8 mouse cellular contexts compared by ENCODE assay signal in genomic region chr7:139978278-139978892, GRCm38 (mm10). TPM values are rescaled to one million over a fixed set of nuclear protein-coding genes. Genes with fewer than 3 reads are reported as not detected.
A peak's percentile ranks its signal among the peaks of the same experiment; 100 is the strongest.
DNase-seq lines count a peak whose midpoint lies in the region; ATAC-seq and TF ChIP-seq lines count a peak whose summit lies in the region.

Gene 6430531B16Rik, minus strand, starts transcription at chr7:139978755.

- peaks cover 10% of the 10 kb centered on the region for H3K4me1 ChIP-seq in embryonic facial prominence, embryonic 14.5 days (ENCODE audit: control insufficient read depth, insufficient read depth, low read length)
- peaks cover 3% of the 10 kb centered on the region for H3K4me1 ChIP-seq in heart, adult 2 months (ENCODE audit: control insufficient read depth, insufficient read depth, low read length)
- H3K4me1 ChIP-seq in midbrain, embryonic 10.5 days, result peaks cover 16% of the 10 kb centered on the region

- no peaks in the 10 kb centered on the region for H3K79me2 ChIP-seq in heart, adult 2 months (replicated peaks; ENCODE audit: control insufficient read depth, insufficient read depth, low read length)

- no peak for TF ChIP-seq EP300 in heart, adult 2 months (IDR thresholded peaks at IDR 0.05; ENCODE audit: insufficient read depth, low read depth, low read length)

- H3K4me2 ChIP-seq in embryonic facial prominence, embryonic 14.5 days (ENCODE audit: low read depth, low read length), result peak within 1 kb of the TSS; percentile 87

- TF ChIP-seq CTCF in heart, adult 2 months (IDR thresholded peaks at IDR 0.05), result no peak

- H3K27me3 ChIP-seq in embryonic facial prominence, embryonic 14.5 days (replicated peaks; ENCODE audit: control insufficient read depth, insufficient read depth, low read length), result no peaks in the 10 kb centered on the region
- no peaks in the 10 kb centered on the region for H3K27me3 ChIP-seq in heart, adult 2 months (ENCODE audit: control insufficient read depth, insufficient read depth, low read length)
- peaks cover 42% of the 10 kb centered on the region for H3K27me3 ChIP-seq in midbrain, embryonic 10.5 days (ENCODE audit: low read depth, poor library complexity, severe bottlenecking)

- ATAC-seq in embryonic facial prominence, embryonic 14.5 days (ENCODE audit: low read depth), result peak; percentile 96

- TF ChIP-seq POLR2A in heart, adult 2 months (IDR thresholded peaks at IDR 0.05; ENCODE audit: insufficient read depth, low read depth, low read length), result no peak

- H3K4me3 ChIP-seq in embryonic facial prominence, embryonic 14.5 days (ENCODE audit: low read depth, low read length), result peak within 1 kb of the TSS; percentile 55
- peak within 1 kb of the TSS; percentile 53 for H3K4me3 ChIP-seq in heart, adult 2 months
- H3K4me3 ChIP-seq in midbrain, embryonic 10.5 days, result peak within 1 kb of the TSS; percentile 78

- no peak within 1 kb of the TSS; the same call in 1 of the 2 replicates for H3K27ac ChIP-seq in embryonic facial prominence, embryonic 14.5 days (replicated peaks; ENCODE audit: low read depth, low read length)
- H3K27ac ChIP-seq in heart, adult 2 months, result no peak within 1 kb of the TSS; the same call in 1 of the 2 replicates
- peak within 1 kb of the TSS; percentile 84 for H3K27ac ChIP-seq in midbrain, embryonic 10.5 days (replicated peaks)

- H3K36me3 ChIP-seq in embryonic facial prominence, embryonic 14.5 days (ENCODE audit: control insufficient read depth, insufficient read depth, low read length), result no peaks in the 10 kb centered on the region
- no peaks in the 10 kb centered on the region for H3K36me3 ChIP-seq in heart, adult 2 months (ENCODE audit: control insufficient read depth, insufficient read depth, low read length)
- H3K36me3 ChIP-seq in midbrain, embryonic 10.5 days, result no peaks in the 10 kb centered on the region

- peak within 1 kb of the TSS; percentile 71 for H3K9ac ChIP-seq in embryonic facial prominence, embryonic 14.5 days (ENCODE audit: low read depth, low read length)
- H3K9ac ChIP-seq in heart, adult 2 months (ENCODE audit: low read depth, low read length), result no peak within 1 kb of the TSS

- intact Hi-C loops in heart, adult 2 months (cut with DNase I), result no loop called here
- intact Hi-C loops in left cerebral cortex, postnatal 4 days (cut with DNase I), result no loop called here

- no peaks in the 10 kb centered on the region for H3K9me3 ChIP-seq in embryonic facial prominence, embryonic 14.5 days (ENCODE audit: control insufficient read depth, low read length)
- H3K9me3 ChIP-seq in midbrain, embryonic 10.5 days (replicated peaks), result no peaks in the 10 kb centered on the region

- 4% methylated on average over 32 of the region's 32 CpGs for WGBS in embryonic facial prominence, embryonic 14.5 days
- WGBS in heart, adult 2 months, result 5% methylated on average over 32 of the region's 32 CpGs
- WGBS in midbrain, embryonic 10.5 days, result 4% methylated on average over 32 of the region's 32 CpGs

- DNase-seq in adrenal gland, postnatal 4 days (ENCODE audit: low spot score in 2 of 2), result peak; percentile 61 to 62
- DNase-seq in embryonic facial prominence, embryonic 14.5 days (ENCODE audit: low spot score), result peak; percentile 89
- DNase-seq in heart, adult 2 months, result peak; percentile 81 to 83
- DNase-seq in kidney, adult 18-20 months, result peak; percentile 81
- DNase-seq in left cerebral cortex, postnatal 4 days, result peak; percentile 86
- DNase-seq in midbrain, embryonic 10.5 days (ENCODE audit: low spot score), result peak; percentile 87
- peak; percentile 84 for DNase-seq in right cerebral cortex, postnatal 4 days
- peak; percentile 73 to 85 for DNase-seq in urinary bladder, postnatal 4 days (ENCODE audit: low spot score in 2 of 2)

RNA-seq across cellular contexts. Expression of gene 6430531B16Rik, which starts in this region (rescaled TPM):
- total RNA-seq in adrenal gland, postnatal 4 days (2021), result 1 to 10 TPM in 1 of 2 experiments, under 1 TPM in 1; 0.54 to 1.2 TPM
- 0.48 and 2.4 TPM in 2 replicates for polyA plus RNA-seq in embryonic facial prominence, embryonic 14.5 days (2014; fragmentation: Nextera tagmentation; extraction: Ambion mirVana)
- total RNA-seq in heart, adult 2 months (2021), result not detected
- 0.25 TPM in 1 of 2 replicates, not detected in the other for polyA plus RNA-seq in heart, adult 2 months (2012; rRNA removed)
- total RNA-seq in left cerebral cortex, postnatal 4 days (2021), result under 1 TPM; 0.66 to 0.83 TPM
- polyA plus RNA-seq in midbrain, embryonic 10.5 days (2016; fragmentation: Nextera tagmentation; extraction: Ambion mirVana), result 0.74 and 1.1 TPM in 2 replicates

Comparison
In these comparisons a context has a peak if more than half of its experiments do, and no peak if none do; other contexts are left out.
1. Peak in DNase-seq and H3K4me3 ChIP-seq in heart, adult 2 months; RNA of the gene not detected or under 1 TPM.
2. Peak in DNase-seq in left cerebral cortex, postnatal 4 days; RNA of the gene not detected or under 1 TPM.